Comparison of ENCODE assay signal across 14 mouse cellular contexts in the genomic region with DNA sequence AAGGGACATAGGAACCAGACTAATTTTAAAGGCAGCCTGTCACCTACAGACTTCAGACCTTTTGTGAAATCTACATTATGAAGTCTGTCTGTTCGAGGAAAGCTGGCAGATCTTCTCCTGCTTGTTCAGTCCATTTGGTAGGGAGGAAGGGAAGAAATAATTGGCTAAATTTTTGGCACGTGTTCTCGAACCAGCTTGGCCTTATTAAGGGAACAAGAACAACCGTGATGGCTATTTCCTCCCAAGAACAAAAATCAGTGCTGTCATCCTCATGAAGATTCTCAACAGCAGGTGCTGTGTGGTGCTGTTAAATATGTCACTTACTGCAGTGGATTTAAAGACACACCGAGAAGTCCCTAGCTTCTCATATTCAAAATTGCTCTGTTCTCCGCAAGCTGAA.
DNase-seq lines count a peak whose midpoint lies in the region; ATAC-seq lines count a peak whose summit lies in the region.
"Had no signal": no experiment of that assay in that cellular context is flagged by ENCODE, and none has a peak within 500 bp of the region (broad histone marks: within the 10 kb centered on the region; RNA-seq: fewer than 3 reads in every experiment).

No protein-coding gene starts in this region.

- H3K9me3 ChIP-seq in forebrain, embryonic 10.5 days: no peaks in the 10 kb centered on the region
- H3K9me3 ChIP-seq in forebrain, embryonic 11.5 days (ENCODE audit: control insufficient read depth, low read length): no peaks in the 10 kb centered on the region
- no peaks in the 10 kb centered on the region for H3K9me3 ChIP-seq in lung, embryonic 16.5 days (ENCODE audit: control insufficient read depth, low read length)
- no peaks in the 10 kb centered on the region for H3K9me3 ChIP-seq in midbrain, embryonic 15.5 days
- H3K9me3 ChIP-seq: embryonic facial prominence, embryonic 13.5 days; heart, embryonic 15.5 days; liver, embryonic 13.5 days; megakaryocyte, embryonic 14.5 days; neural tube, embryonic 12.5 days had no signal

- DNase-seq in forebrain, embryonic 10.5 days (ENCODE audit: extremely low spot score, low spot score): no peak
- DNase-seq in forebrain, embryonic 11.5 days (ENCODE audit: low spot score): no peak
- DNase-seq in lung, postnatal 36 days: no peak
- peak; percentile 11 to 38 for DNase-seq in cerebellum, postnatal 36 days
- no peak for DNase-seq in thymus, postnatal 0 days (ENCODE audit: low spot score)

- no peak overlapping the region for H3K4me2 ChIP-seq in forebrain, embryonic 11.5 days (ENCODE audit: low read depth, low read length, severe bottlenecking)
- no peak overlapping the region for H3K4me2 ChIP-seq in lung, embryonic 16.5 days (ENCODE audit: low read depth, low read length)
- H3K4me2 ChIP-seq in midbrain, embryonic 15.5 days: no peak overlapping the region
- H3K4me2 ChIP-seq: liver, embryonic 13.5 days; neural tube, embryonic 12.5 days had no signal

- no peak overlapping the region for H3K4me3 ChIP-seq in forebrain, embryonic 10.5 days
- no peak overlapping the region for H3K4me3 ChIP-seq in forebrain, embryonic 11.5 days (ENCODE audit: low read depth, low read length)
- no peak overlapping the region for H3K4me3 ChIP-seq in lung, embryonic 16.5 days (ENCODE audit: low read length)
- H3K4me3 ChIP-seq in midbrain, embryonic 15.5 days: no peak overlapping the region
- H3K4me3 ChIP-seq: embryonic facial prominence, embryonic 13.5 days; heart, embryonic 15.5 days; liver, embryonic 13.5 days; megakaryocyte, embryonic 14.5 days; neural tube, embryonic 12.5 days had no signal

- H3K27ac ChIP-seq in forebrain, embryonic 10.5 days: 0 out of 2 replicates have a peak overlapping the region, but pooled peaks have one; percentile 8
- no peak overlapping the region for H3K27ac ChIP-seq in forebrain, embryonic 11.5 days (ENCODE audit: low read depth, low read length)
- peak overlapping the region; percentile 20; the same call in 1 of the 2 replicates for H3K27ac ChIP-seq in lung, embryonic 16.5 days (ENCODE audit: low read length)
- H3K27ac ChIP-seq in midbrain, embryonic 15.5 days: no peak overlapping the region
- H3K27ac ChIP-seq: embryonic facial prominence, embryonic 13.5 days; heart, embryonic 15.5 days; liver, embryonic 13.5 days; neural tube, embryonic 12.5 days had no signal

- ATAC-seq in forebrain, embryonic 11.5 days (replicated peaks; ENCODE audit: low FRiP score): no peak
- no peak for ATAC-seq in lung, embryonic 16.5 days (ENCODE audit: low read depth)
- no peak for ATAC-seq in midbrain, embryonic 15.5 days (replicated peaks)
- ATAC-seq: inflammation-experienced regulatory T-cells, adult 6 months had no signal

- H3K4me1 ChIP-seq in forebrain, embryonic 10.5 days: peaks cover 11% of the 10 kb centered on the region
- H3K4me1 ChIP-seq in forebrain, embryonic 11.5 days (replicated peaks; ENCODE audit: control insufficient read depth, insufficient read depth, low read length): peaks cover 2% of the 10 kb centered on the region
- H3K4me1 ChIP-seq in lung, embryonic 16.5 days (replicated peaks; ENCODE audit: control insufficient read depth, insufficient read depth, low read length): no peaks in the 10 kb centered on the region
- H3K4me1 ChIP-seq in midbrain, embryonic 15.5 days: peaks cover 13% of the 10 kb centered on the region
- H3K4me1 ChIP-seq: heart, embryonic 15.5 days; liver, embryonic 13.5 days; megakaryocyte, embryonic 14.5 days had no signal

- H3K27me3 ChIP-seq in forebrain, embryonic 10.5 days (ENCODE audit: poor library complexity, severe bottlenecking): peaks cover 35% of the 10 kb centered on the region
- H3K27me3 ChIP-seq in forebrain, embryonic 11.5 days (ENCODE audit: control insufficient read depth, insufficient read depth, low read length): no peaks in the 10 kb centered on the region; the same call in 1 of the 2 replicates
- no peaks in the 10 kb centered on the region for H3K27me3 ChIP-seq in lung, embryonic 16.5 days (ENCODE audit: control insufficient read depth, insufficient read depth, low read depth, low read length)
- no peaks in the 10 kb centered on the region; the same call in 1 of the 2 replicates for H3K27me3 ChIP-seq in midbrain, embryonic 15.5 days (replicated peaks)
- H3K27me3 ChIP-seq: CH12.LX; embryonic facial prominence, embryonic 13.5 days; liver, embryonic 13.5 days; megakaryocyte, embryonic 14.5 days; neural tube, embryonic 12.5 days had no signal

- no peaks in the 10 kb centered on the region for H3K36me3 ChIP-seq in forebrain, embryonic 10.5 days (replicated peaks)
- H3K36me3 ChIP-seq in forebrain, embryonic 11.5 days (ENCODE audit: control insufficient read depth, insufficient read depth, low read length): no peaks in the 10 kb centered on the region
- no peaks in the 10 kb centered on the region for H3K36me3 ChIP-seq in lung, embryonic 16.5 days (ENCODE audit: control insufficient read depth, insufficient read depth, low read length)
- H3K36me3 ChIP-seq in midbrain, embryonic 15.5 days (replicated peaks): no peaks in the 10 kb centered on the region
- H3K36me3 ChIP-seq: embryonic facial prominence, embryonic 13.5 days; heart, embryonic 15.5 days; liver, embryonic 13.5 days; neural tube, embryonic 12.5 days had no signal

- 93% methylated on average over 6 of the region's 6 CpGs for WGBS in forebrain, embryonic 10.5 days
- WGBS in forebrain, embryonic 11.5 days: 84% methylated on average over 6 of the region's 6 CpGs
- 72% methylated on average over 6 of the region's 6 CpGs for WGBS in lung, embryonic 16.5 days
- 74% methylated on average over 6 of the region's 6 CpGs for WGBS in midbrain, embryonic 15.5 days

- no peak overlapping the region for H3K9ac ChIP-seq in forebrain, embryonic 11.5 days (ENCODE audit: low read length)
- H3K9ac ChIP-seq in lung, embryonic 16.5 days (ENCODE audit: low read length): no peak overlapping the region
- no peak overlapping the region for H3K9ac ChIP-seq in midbrain, embryonic 15.5 days
- H3K9ac ChIP-seq: embryonic facial prominence, embryonic 13.5 days; heart, embryonic 15.5 days; liver, embryonic 13.5 days; neural tube, embryonic 12.5 days had no signal

Comparison
In these comparisons a context has a peak if more than half of its experiments do, and no peak if none do; other contexts are left out.
1. H3K27ac ChIP-seq: peak in forebrain, embryonic 10.5 days (single experiment) and lung, embryonic 16.5 days (single experiment); none in forebrain, embryonic 11.5 days (single experiment) and midbrain, embryonic 15.5 days (single experiment).
2. DNase-seq: peak in cerebellum, postnatal 36 days (2 of 2); none in forebrain, embryonic 10.5 days (single experiment), forebrain, embryonic 11.5 days (single experiment), lung, postnatal 36 days (single experiment) and thymus, postnatal 0 days (single experiment).